Mouse (Mus musculus) adrenal gland, postnatal 4 days (tissue): ENCODE measurements around the gene Tdrd12. TPM values are rescaled to one million over a fixed set of nuclear protein-coding genes. Genes with fewer than 3 reads are reported as not detected.

Experiments used
- DNase-seq, 2 experiments: peaks; one replicate each; pipeline ENCODE4 v3.0.0; 2021 to 2022; ENCODE audit warnings: low spot score in 2 of 2, mixed read lengths in 2 of 2
- total RNA-seq, 2 experiments: library from RNA; stranded (reverse); gene quantifications; 2 replicates each; pipeline ENCODE4 v1.2.3; 2021

Tdrd12 gene
- total RNA-seq, 2 experiments from 2014 or later, result 0.11 to 0.67 TPM

DNA sequence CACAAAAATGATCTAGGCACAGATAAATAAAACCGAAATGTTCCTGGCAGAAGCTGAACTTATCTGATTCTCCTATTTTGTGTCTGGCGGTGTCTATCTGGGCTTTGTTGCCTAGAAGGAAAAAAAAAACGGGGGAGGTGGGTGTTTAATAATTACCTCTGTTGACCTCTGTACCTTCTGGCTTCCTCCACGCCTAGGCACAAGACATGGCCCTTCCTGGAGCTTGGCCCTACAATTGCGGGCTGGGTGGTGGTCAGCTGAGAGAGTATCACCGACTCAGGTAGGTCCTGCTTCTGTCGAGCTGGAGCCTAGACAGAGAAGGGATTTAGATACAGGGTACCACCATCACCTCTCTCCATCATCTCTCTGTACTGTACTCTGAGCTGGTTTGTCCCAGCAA, 88.7 kb downstream of the Tdrd12 start:
- no peak for DNase-seq

DNA sequence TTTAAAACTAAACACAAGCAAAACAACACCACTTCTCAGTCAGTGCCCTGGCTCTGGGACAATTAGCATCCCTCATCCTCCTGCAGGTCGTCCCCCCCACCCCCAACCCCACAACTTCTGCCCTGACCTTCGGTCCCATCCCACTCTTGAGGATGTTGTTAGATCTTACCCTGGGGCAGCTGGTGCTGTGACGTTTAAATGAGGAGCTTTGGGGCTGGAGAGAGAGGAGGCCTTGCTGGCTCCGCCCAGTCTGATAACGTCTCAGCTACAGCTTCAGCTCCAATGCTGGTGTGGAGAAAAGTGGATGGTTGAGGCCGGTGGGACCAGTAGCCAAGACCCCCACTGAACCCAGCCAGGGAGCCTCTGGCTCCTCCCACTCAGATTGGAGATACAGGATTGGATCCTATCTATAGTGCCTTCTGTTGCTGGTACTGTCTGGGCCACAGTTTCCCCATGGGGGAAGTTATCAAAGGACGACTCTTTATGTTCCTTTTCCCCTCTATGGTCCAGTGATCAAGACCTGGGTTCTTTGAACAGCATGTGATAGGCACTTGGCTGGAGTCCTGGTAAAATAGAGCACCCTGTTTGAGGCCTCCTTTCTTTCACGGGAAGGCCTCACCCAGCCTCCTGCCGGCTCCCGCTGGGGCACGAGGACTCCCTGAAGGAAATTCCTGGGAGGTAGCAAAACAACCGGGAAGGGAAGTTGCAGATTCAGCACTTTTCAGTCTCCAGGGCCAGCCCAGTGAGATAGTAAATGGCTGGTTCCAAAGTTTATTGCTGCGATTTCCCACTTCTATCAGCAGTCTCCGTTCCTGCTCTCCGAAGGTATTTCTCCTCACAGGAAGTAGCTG, 89.3 kb downstream of the Tdrd12 start, which contains the start of gene Slc7a9:
Gene Slc7a9 (plus strand): TSS at position 801 of the 851 bp plus-strand sequence.
- no peak for DNase-seq

DNA sequence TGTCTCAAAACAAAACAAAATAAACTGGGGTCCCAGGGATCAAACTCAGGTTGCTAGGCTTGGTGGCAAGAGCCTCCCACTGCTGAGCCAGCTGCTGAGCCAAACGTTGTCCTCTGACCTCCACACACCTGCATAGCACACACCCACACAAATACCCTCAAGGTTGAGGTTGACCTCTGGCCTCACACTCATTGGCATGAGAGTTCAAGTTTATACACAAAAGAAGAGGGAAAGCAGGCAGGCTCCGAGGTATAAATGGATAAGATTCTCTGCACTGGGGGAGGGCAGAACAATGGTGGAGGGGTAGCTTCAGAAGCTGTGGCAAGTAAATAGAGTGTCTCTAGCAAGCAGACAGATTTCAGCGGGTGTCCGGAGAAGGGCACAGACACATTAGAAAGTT, 90.0 kb downstream of the Tdrd12 start:
- DNase-seq, result no peak

DNA sequence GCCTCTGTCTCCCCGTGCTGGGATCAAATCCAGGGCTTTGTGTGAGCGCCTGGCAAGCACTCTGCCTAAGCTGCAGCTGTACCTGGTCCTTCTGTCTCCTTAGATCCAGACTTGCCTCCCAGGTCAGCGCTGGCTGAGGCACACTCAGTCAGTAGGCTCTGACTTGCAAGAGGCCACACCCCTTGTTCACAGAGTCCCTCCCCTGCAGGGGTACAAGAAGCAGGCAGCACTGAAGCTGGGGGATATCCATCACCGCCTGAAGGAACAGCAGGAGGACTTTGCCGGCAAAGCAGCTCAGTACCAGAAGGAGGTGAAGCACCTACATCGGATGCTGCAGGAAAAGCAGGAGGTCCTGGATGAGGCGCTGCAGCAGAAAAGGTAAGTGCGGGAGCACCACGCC, 102.3 kb downstream of the Tdrd12 start:
- no peak for DNase-seq

DNA sequence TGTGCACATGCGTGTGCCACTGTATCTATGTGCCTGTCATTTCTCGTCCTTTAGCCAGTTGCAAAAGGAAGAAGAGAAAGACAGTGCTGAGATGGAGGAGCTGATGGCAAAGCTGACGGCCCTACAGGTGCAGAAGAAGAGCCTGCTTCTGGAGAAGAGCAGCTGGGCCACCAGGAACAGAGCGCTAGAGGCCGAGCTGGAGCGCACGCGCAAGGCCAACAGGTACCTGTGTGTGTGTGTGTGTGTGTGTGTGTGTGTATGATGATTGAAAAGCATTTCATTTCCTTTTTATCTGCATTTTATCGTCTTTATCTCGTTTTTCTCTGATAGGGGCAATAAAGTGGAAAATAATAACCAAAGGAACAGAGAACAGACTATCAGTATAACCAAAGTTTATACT, 109.4 kb downstream of the Tdrd12 start:
- no peak for DNase-seq

DNA sequence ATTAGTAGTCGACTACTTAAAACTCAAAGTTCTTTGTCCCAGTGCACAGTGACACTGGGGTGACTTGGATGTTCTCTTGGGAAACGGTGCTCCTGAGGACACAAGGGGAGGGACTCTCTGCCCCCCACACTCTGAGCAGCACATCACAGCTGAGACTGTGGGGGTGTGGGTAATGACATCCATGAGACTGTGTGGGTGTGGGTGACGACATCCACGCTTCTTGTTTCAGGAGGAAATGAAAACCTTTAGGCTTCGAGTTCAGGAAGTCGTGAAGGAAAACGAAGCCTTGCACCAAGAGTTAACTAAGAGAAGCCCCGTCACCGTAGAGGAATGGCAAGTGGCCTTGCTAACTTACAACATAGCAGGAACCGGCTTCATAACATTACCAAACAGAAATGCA, 114.5 kb downstream of the Tdrd12 start:
- no peak for DNase-seq

Other genes with a start within 250 kb of the Tdrd12 start
- 10 to 100 TPM; 22.3 to 26.0 TPM for gene Gpatch1, start 219.3 kb downstream of the Tdrd12 start, total RNA-seq
- gene Rhpn2, start 203.6 kb downstream of the Tdrd12 start, total RNA-seq, result 1 to 10 TPM; 2.9 to 4.8 TPM
- gene Faap24, start 140.9 kb downstream of the Tdrd12 start, total RNA-seq, result 1 to 10 TPM; 6.5 to 7.3 TPM
- gene Cep89, start 140.7 kb downstream of the Tdrd12 start, total RNA-seq, result 10 to 100 TPM; 27.2 to 41.1 TPM
- 1 to 10 TPM in 1 of 2 experiments, under 1 TPM in 1; 0.17 to 6.3 TPM for gene Slc7a9, start 88.9 kb downstream of the Tdrd12 start, total RNA-seq
- gene Nudt19, start 18.6 kb upstream of the Tdrd12 start, total RNA-seq, result 10 to 100 TPM; 58.7 to 59.8 TPM
- under 1 TPM; 0.34 to 0.39 TPM for gene Rgs9bp, start 47.8 kb upstream of the Tdrd12 start, total RNA-seq
- gene Ankrd27, start 48.5 kb upstream of the Tdrd12 start, total RNA-seq, result 10 to 100 TPM; 31.8 to 33.8 TPM
- gene Pdcd5, start 109.8 kb upstream of the Tdrd12 start, total RNA-seq, result 100 to 1,000 TPM; 104 to 117 TPM
- 10 to 100 TPM; 63.6 to 70.9 TPM for gene Dpy19l3, start 216.7 kb upstream of the Tdrd12 start, total RNA-seq